Mouse (Mus musculus): ENCODE data around the gene Tgm2. TPM values are rescaled to one million over a fixed set of nuclear protein-coding genes. Genes with fewer than 3 reads are reported as not detected.

Gene Tgm2
- total RNA-seq, 1 experiment = 25.0 TPM

- in situ Hi-C loops (cut with MboI; ENCODE audit: low sequenced_read_pairs in 2 of 2, unreplicated experiment in 2 of 2) = no loop called here
- Histone ChIP-seq H3K36me3 (ENCODE audit: control insufficient read depth, insufficient read depth, low read length, poor library complexity, severe bottlenecking) (no peaks in the 10 kb centered on the region), H3K4me1 (ENCODE audit: control insufficient read depth in 2 of 2, insufficient read depth in 2 of 2, low read length in 2 of 2, poor library complexity in 1 of 2) (peaks cover 0 to 1% of the 10 kb centered on the region in 2 experiments; a peak in 1 of 4 replicates), H3K9me3 (ENCODE audit: control insufficient read depth, insufficient read depth, low read depth, low read length) (no peaks in the 10 kb centered on the region), H3K4me3 (ENCODE audit: insufficient read depth in 1 of 2, low read depth in 1 of 2, low read length in 2 of 2, poor library complexity in 1 of 2, severe bottlenecking in 1 of 2) (no peak overlapping the region), H3K27ac (ENCODE audit: insufficient read depth, low read depth, low read length, poor library complexity, severe bottlenecking) (no peak overlapping the region; the same call in 1 of the 2 replicates), H3K9ac (ENCODE audit: insufficient read depth, low read depth, low read length, poor library complexity, severe bottlenecking) (no peak overlapping the region)
- TF ChIP-seq ZC3H11A (IDR thresholded peaks at IDR 0.05; ENCODE audit: borderline replicate concordance, low read depth, low read length) (no peak), HCFC1 (IDR thresholded peaks at IDR 0.05; ENCODE audit: borderline replicate concordance, insufficient read depth, low read length) (no peak), MAFK (IDR thresholded peaks at IDR 0.05; ENCODE audit: insufficient read depth, low read depth, low read length) (no peak), CHD2 (IDR thresholded peaks at IDR 0.05; ENCODE audit: low read depth, low read length) (no peak)
- DNase-seq (ENCODE audit: low read depth, low spot score) = no peak
These were observed 14.9 kb downstream of the Tgm2 start for GRCm38 (mm10) chr2:158131197-158131835.

- Histone ChIP-seq H3K9me3 (ENCODE audit: control insufficient read depth, insufficient read depth, low read depth, low read length) (no peaks in the 10 kb centered on the region), H3K9ac (ENCODE audit: insufficient read depth, low read depth, low read length, poor library complexity, severe bottlenecking) (no peak overlapping the region), H3K4me1 (ENCODE audit: control insufficient read depth in 2 of 2, insufficient read depth in 2 of 2, low read length in 2 of 2, poor library complexity in 1 of 2) (peaks cover 0 to 1% of the 10 kb centered on the region in 2 experiments; a peak in 1 of 4 replicates), H3K36me3 (ENCODE audit: control insufficient read depth, insufficient read depth, low read length, poor library complexity, severe bottlenecking) (no peaks in the 10 kb centered on the region), H3K27ac (ENCODE audit: insufficient read depth, low read depth, low read length, poor library complexity, severe bottlenecking) (no peak overlapping the region), H3K4me3 (ENCODE audit: insufficient read depth in 1 of 2, low read depth in 1 of 2, low read length in 2 of 2, poor library complexity in 1 of 2, severe bottlenecking in 1 of 2) (no peak overlapping the region)
- in situ Hi-C loops (cut with MboI; ENCODE audit: low sequenced_read_pairs in 2 of 2, unreplicated experiment in 2 of 2) = no loop called here
- DNase-seq (ENCODE audit: low read depth, low spot score) = no peak
- no peak for TF ChIP-seq ZC3H11A (IDR thresholded peaks at IDR 0.05; ENCODE audit: borderline replicate concordance, low read depth, low read length)
- TF ChIP-seq ZNF384 (IDR thresholded peaks at IDR 0.05; ENCODE audit: low read depth, low read length) = no peak
- no peak for TF ChIP-seq MAFK (IDR thresholded peaks at IDR 0.05; ENCODE audit: insufficient read depth, low read depth, low read length)
- no peak for TF ChIP-seq HCFC1 (IDR thresholded peaks at IDR 0.05; ENCODE audit: borderline replicate concordance, insufficient read depth, low read length)
- no peak for TF ChIP-seq CHD2 (IDR thresholded peaks at IDR 0.05; ENCODE audit: low read depth, low read length)
These were observed 15.7 kb downstream of the Tgm2 start for GRCm38 (mm10) chr2:158130391-158130986.

DNA sequence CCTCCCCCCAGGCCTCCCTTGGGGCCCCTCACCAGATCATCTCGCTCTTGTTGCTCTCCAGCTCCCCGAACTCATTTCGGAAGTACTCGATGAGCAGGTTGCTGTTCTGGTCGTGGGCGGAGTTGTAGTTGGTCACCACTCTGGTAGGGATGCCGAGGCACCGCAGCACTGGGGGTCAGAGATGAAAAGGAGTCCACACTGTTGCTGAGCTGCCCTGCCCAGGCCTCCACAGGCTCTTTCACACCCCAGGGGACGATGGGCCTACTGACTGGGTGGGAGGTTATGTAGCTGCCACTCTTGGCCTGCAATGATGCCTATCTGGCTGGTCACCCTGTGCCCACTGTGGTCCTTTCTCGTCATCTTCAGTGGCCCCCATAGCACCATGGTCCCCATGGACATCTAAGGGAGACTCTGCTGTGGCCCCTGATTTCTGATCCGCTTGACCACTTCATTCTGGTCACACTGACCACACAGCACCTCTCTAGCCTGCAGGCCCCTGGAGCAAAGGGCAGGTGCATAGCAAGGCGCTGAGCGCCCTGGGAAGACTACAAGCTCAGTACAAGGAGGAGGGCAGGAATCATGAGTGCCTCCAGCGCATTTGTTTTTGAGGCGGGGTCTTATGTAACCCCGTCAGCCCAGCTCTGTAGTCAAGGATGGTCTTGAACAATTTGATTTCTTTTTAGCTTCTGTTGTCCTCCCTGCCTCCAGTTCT lies 16.8 kb downstream of the Tgm2 start:
- no peak for TF ChIP-seq ZNF384 (IDR thresholded peaks at IDR 0.05; ENCODE audit: low read depth, low read length)
- DNase-seq (ENCODE audit: low read depth, low spot score) = no peak
- Histone ChIP-seq H3K4me3 (ENCODE audit: insufficient read depth in 1 of 2, low read depth in 1 of 2, low read length in 2 of 2, poor library complexity in 1 of 2, severe bottlenecking in 1 of 2) (no peak overlapping the region), H3K4me1 (ENCODE audit: control insufficient read depth in 2 of 2, insufficient read depth in 2 of 2, low read length in 2 of 2, poor library complexity in 1 of 2) (peaks cover 0 to 1% of the 10 kb centered on the region in 2 experiments; a peak in 1 of 4 replicates), H3K9ac (ENCODE audit: insufficient read depth, low read depth, low read length, poor library complexity, severe bottlenecking) (no peak overlapping the region), H3K9me3 (ENCODE audit: control insufficient read depth, insufficient read depth, low read depth, low read length) (no peaks in the 10 kb centered on the region), H3K36me3 (ENCODE audit: control insufficient read depth, insufficient read depth, low read length, poor library complexity, severe bottlenecking) (no peaks in the 10 kb centered on the region), H3K27ac (ENCODE audit: insufficient read depth, low read depth, low read length, poor library complexity, severe bottlenecking) (no peak overlapping the region)
- in situ Hi-C loops (cut with MboI; ENCODE audit: low sequenced_read_pairs in 2 of 2, unreplicated experiment in 2 of 2) = no loop called here

DNA sequence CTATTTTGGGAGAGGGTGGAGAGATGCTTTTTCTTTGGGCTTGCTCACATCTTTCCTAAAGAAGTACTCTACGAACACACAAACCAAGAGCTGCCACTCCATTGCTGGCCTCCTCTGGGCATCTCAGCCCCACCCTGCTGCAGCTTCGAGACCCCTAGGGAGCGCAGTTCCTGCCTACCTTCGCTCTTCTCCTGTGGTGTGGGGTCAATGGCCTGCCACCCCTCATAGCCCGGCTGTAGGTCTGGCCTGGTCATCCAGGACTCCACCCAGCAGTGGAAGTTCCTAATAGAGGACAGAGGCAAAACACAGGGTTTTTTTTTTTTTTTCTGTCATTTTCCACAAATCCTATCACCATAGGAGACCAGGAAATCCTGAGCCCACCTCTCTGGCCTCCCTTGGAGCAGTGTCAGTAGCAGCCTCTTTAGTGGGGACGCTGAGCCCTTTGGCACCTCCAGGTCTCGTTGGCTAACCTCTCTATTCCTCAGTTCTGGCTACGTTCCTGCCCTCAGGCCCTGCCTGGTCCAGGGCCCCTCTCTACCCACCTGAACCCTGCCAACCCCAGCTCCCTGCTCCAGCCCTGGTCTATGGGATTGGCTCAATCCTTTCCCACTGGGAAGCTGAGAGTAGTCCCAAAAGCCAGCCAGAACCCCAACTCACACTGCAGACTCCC lies 17.6 kb downstream of the Tgm2 start:
- Histone ChIP-seq H3K36me3 (ENCODE audit: control insufficient read depth, insufficient read depth, low read length, poor library complexity, severe bottlenecking) (no peaks in the 10 kb centered on the region), H3K4me1 (ENCODE audit: control insufficient read depth in 2 of 2, insufficient read depth in 2 of 2, low read length in 2 of 2, poor library complexity in 1 of 2) (peaks cover 0 to 1% of the 10 kb centered on the region in 2 experiments; a peak in 1 of 4 replicates)
- in situ Hi-C loops (cut with MboI; ENCODE audit: low sequenced_read_pairs in 2 of 2, unreplicated experiment in 2 of 2) = no loop called here

More for the DNA sequence above, 17.6 kb downstream of the Tgm2 start:
- no peak overlapping the region for H3K4me3 ChIP-seq (ENCODE audit: insufficient read depth in 1 of 2, low read depth in 1 of 2, low read length in 2 of 2, poor library complexity in 1 of 2, severe bottlenecking in 1 of 2)
- H3K9ac ChIP-seq (ENCODE audit: insufficient read depth, low read depth, low read length, poor library complexity, severe bottlenecking) = no peak overlapping the region
- no peaks in the 10 kb centered on the region for H3K9me3 ChIP-seq (ENCODE audit: control insufficient read depth, insufficient read depth, low read depth, low read length)
- no peak for DNase-seq (ENCODE audit: low read depth, low spot score)
- H3K27ac ChIP-seq (ENCODE audit: insufficient read depth, low read depth, low read length, poor library complexity, severe bottlenecking) = no peak overlapping the region
- TF ChIP-seq MAFK (IDR thresholded peaks at IDR 0.05; ENCODE audit: insufficient read depth, low read depth, low read length) = no peak
- TF ChIP-seq HCFC1 (IDR thresholded peaks at IDR 0.05; ENCODE audit: borderline replicate concordance, insufficient read depth, low read length) = no peak
- no peak for TF ChIP-seq ZC3H11A (IDR thresholded peaks at IDR 0.05; ENCODE audit: borderline replicate concordance, low read depth, low read length)
- TF ChIP-seq ZNF384 (IDR thresholded peaks at IDR 0.05; ENCODE audit: low read depth, low read length) = no peak
- no peak for TF ChIP-seq CHD2 (IDR thresholded peaks at IDR 0.05; ENCODE audit: low read depth, low read length)
